Mouse (Mus musculus) kidney, postnatal 0 days (tissue): ENCODE results near the gene Abca12. TPM values are rescaled to one million over a fixed set of nuclear protein-coding genes. Genes with fewer than 3 reads are reported as not detected.
A peak's percentile ranks its signal among the peaks of the same experiment; 100 is the strongest.

ENCODE experiments used
- ATAC-seq: fragments of 200-750 bp; cut with Nextera tagmentation; replicated peaks from 2 replicates; pipeline ENCODE4 v1.8.0; 2017; ENCODE audit warnings: low read depth, moderate number of reproducible peaks, moderate TSS enrichment, moderate library complexity; ENCODE audit not compliant: low FRiP score
- DNase-seq: peaks from one replicate; pipeline ENCODE4 v3.0.0-alpha.2; 2016; ENCODE audit warnings: low spot score
- H3K27ac ChIP-seq: fragments of 300-500 bp; sonication (generic); 2 replicates; pipeline ENCODE4 v1.5.1; 2014; ENCODE audit warnings: mild to moderate bottlenecking
- H3K27me3 ChIP-seq: fragments of 300-500 bp; sonication (generic); 2 replicates; pipeline ENCODE4 v1.6.1; 2014; ENCODE audit warnings: low read length, mixed read lengths; ENCODE audit not compliant: insufficient read depth
- H3K36me3 ChIP-seq: fragments of 300-500 bp; sonication (generic); 2 replicates; pipeline ENCODE4 v1.6.1; 2014; ENCODE audit warnings: low read length, mixed read lengths; ENCODE audit not compliant: insufficient read depth
- H3K4me1 ChIP-seq: fragments of 300-500 bp; sonication (generic); replicated peaks from 2 replicates; pipeline ENCODE4 v1.6.1; 2014; ENCODE audit warnings: antibody characterized with exemption, low read length, mixed read lengths; ENCODE audit not compliant: insufficient read depth
- H3K4me2 ChIP-seq: fragments of 300-500 bp; sonication (generic); 2 replicates; pipeline ENCODE4 v1.6.1; 2014; ENCODE audit warnings: mild to moderate bottlenecking, low read length, moderate library complexity, mixed read lengths
- H3K4me3 ChIP-seq: fragments of 300-500 bp; sonication (generic); replicated peaks from 2 replicates; pipeline ENCODE4 v1.5.1; 2014; ENCODE audit warnings: low read depth, low read length
- H3K9ac ChIP-seq: fragments of 300-500 bp; sonication (generic); 2 replicates; pipeline ENCODE4 v1.6.1; 2014; ENCODE audit warnings: low read depth, low read length
- H3K9me3 ChIP-seq: fragments of 300-500 bp; sonication (generic); replicated peaks from 2 replicates; pipeline ENCODE4 v1.6.1; 2016; ENCODE audit warnings: low read length, inconsistent platforms, mixed read lengths
- CTCF ChIP-seq: IDR thresholded peaks from 2 replicates; pipeline ENCODE4 v1.5.1; 2016; ENCODE audit warnings: antibody characterized with exemption, low read depth, mild to moderate bottlenecking, moderate library complexity
- WGBS: fragments of 180-500 bp; shearing (Covaris S2); extraction: QIAGEN DNeasy Blood & Tissue Kit; methylation state at CpG from one replicate; pipeline ENCODE4 v1.1.7; 2014; 5-methylcytosine and 5-hydroxymethylcytosine counted together
- polyA plus RNA-seq: library from polyadenylated mRNA; unstranded; fragments of >200 nt; fragmentation: Nextera tagmentation; extraction: Ambion mirVana; gene quantifications from 2 replicates; pipeline ENCODE4 v1.2.1, GENCODE M21; 2015

Abca12 gene
- not detected in 2 replicates for polyA plus RNA-seq

DNA sequence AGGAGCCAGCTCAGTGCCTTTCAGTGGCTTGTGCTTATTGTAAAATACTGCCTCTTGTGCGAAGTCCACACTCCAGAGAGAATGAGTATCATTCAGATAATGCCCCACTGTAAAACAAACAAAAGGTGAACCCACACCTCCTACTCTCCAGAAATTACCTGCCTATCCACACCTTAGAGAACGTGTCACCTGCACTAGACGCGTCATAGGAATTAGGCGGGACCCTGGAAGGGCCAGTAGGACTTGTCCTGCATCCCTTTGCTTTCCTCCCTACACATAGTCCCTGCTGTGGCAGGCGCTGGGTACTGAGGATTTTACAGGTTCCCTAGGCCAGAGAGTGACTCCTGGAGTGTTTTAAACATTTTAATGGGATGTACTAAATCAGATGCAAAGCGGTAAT is at the start of gene Abca12:
Abca12 (minus strand) TSS at position 101 of the 400 bp plus-strand sequence.
- H3K4me1 ChIP-seq: no peaks in the 10 kb centered on the region
- H3K4me2 ChIP-seq: no peak within 1 kb of the TSS
- WGBS: 73% methylated on average over 7 of the region's 7 CpGs
- H3K27ac ChIP-seq: no peak within 1 kb of the TSS
- DNase-seq: no peak
- H3K9me3 ChIP-seq: no peaks in the 10 kb centered on the region
- ATAC-seq: no peak
- H3K27me3 ChIP-seq: no peaks in the 10 kb centered on the region
- no peak within 1 kb of the TSS for H3K9ac ChIP-seq
- TF ChIP-seq CTCF: no peak
- no peak within 1 kb of the TSS for H3K4me3 ChIP-seq
- no peaks in the 10 kb centered on the region for H3K36me3 ChIP-seq

DNA sequence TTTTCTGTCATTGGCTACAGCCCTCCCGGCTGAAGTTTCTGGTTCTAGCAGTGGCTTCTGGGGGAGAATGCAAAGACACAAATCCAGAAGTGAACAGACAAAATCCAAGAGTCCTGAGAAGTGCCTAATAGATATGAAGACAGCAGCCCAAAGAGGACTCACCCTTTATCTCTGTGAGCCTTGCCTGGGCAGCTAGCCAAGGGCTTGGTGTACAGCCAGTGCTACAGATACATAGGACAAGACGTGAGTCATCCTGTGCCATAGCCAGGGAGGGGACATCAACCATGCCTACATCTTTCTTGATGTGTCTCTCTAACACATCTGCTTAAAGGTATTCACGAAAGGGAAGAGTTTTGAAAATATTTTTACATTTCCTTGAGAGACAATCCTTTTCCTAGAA is 43.3 kb upstream of the Abca12 start:
- DNase-seq: no peak
- ATAC-seq: no peak
- no peaks in the 10 kb centered on the region for H3K27me3 ChIP-seq
- 66% methylated on average over 3 of the region's 3 CpGs for WGBS
- no peak for TF ChIP-seq CTCF
- H3K27ac ChIP-seq: no peak overlapping the region
- no peaks in the 10 kb centered on the region for H3K9me3 ChIP-seq
- no peak overlapping the region for H3K4me3 ChIP-seq
- H3K4me1 ChIP-seq: no peaks in the 10 kb centered on the region
- H3K36me3 ChIP-seq: no peaks in the 10 kb centered on the region
- H3K9ac ChIP-seq: no peak overlapping the region
- no peak overlapping the region for H3K4me2 ChIP-seq

DNA sequence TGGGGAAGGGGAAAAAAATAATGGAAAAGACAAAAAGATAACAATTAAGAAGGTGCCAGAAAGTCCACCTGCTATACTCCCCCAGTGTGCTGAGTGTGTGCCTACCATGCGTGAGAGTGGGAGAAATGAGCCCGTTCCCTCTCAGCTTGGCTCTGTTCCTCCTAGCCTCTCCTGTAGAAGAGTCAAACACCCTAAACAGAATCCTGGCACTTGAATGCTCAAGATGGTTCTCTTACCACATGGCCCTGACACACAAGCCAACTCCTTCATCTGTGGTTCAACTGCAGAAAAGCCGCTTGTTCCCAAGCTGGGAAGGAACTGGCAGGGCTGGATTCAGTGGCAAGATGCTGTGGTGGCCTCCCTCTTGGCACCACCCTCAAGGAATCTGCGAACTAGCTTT is 32.7 kb upstream of the Abca12 start:
- no peaks in the 10 kb centered on the region for H3K36me3 ChIP-seq
- H3K4me2 ChIP-seq: no peak overlapping the region
- no peaks in the 10 kb centered on the region for H3K9me3 ChIP-seq
- no peak overlapping the region for H3K27ac ChIP-seq
- DNase-seq (no peak), ATAC-seq (no peak)
- H3K27me3 ChIP-seq: no peaks in the 10 kb centered on the region
- H3K4me3 ChIP-seq: no peak overlapping the region
- no peak for TF ChIP-seq CTCF
- H3K4me1 ChIP-seq: no peaks in the 10 kb centered on the region
- no peak overlapping the region for H3K9ac ChIP-seq
- WGBS: 94% methylated on average over 4 of the region's 4 CpGs

GRCm38 (mm10) chr1:71421741-71422333 is 7.1 kb upstream of the Abca12 start:
- TF ChIP-seq CTCF: no peak
- H3K9ac ChIP-seq: no peak overlapping the region
- 31% methylated on average over 13 of the region's 13 CpGs for WGBS
- H3K27me3 ChIP-seq: no peaks in the 10 kb centered on the region
- no peaks in the 10 kb centered on the region for H3K4me1 ChIP-seq
- H3K4me2 ChIP-seq: no peak overlapping the region
- no peaks in the 10 kb centered on the region for H3K36me3 ChIP-seq
- H3K27ac ChIP-seq: no peak overlapping the region
- no peak for ATAC-seq
- no peak overlapping the region for H3K4me3 ChIP-seq
- no peaks in the 10 kb centered on the region for H3K9me3 ChIP-seq
- DNase-seq: no peak

GRCm38 (mm10) chr1:71418467-71418866 is 3.8 kb upstream of the Abca12 start:
- DNase-seq (no peak), ATAC-seq (no peak)
- Histone ChIP-seq H3K27ac (no peak overlapping the region), H3K4me3 (no peak overlapping the region), H3K4me2 (no peak overlapping the region), H3K4me1 (no peaks in the 10 kb centered on the region), H3K9ac (no peak overlapping the region), H3K27me3 (no peaks in the 10 kb centered on the region), H3K9me3 (no peaks in the 10 kb centered on the region), H3K36me3 (no peaks in the 10 kb centered on the region)
- 90% methylated on average over 5 of the region's 5 CpGs for WGBS
- no peak for TF ChIP-seq CTCF

GRCm38 (mm10) chr1:71417951-71418350 is 3.2 kb upstream of the Abca12 start:
- Histone ChIP-seq H3K27me3 (no peaks in the 10 kb centered on the region), H3K4me1 (no peaks in the 10 kb centered on the region), H3K4me2 (no peak overlapping the region), H3K36me3 (no peaks in the 10 kb centered on the region), H3K9ac (no peak overlapping the region), H3K27ac (no peak overlapping the region), H3K9me3 (no peaks in the 10 kb centered on the region), H3K4me3 (no peak overlapping the region)
- ATAC-seq: no peak
- no peak for DNase-seq
- 69% methylated on average over 5 of the region's 5 CpGs for WGBS
- TF ChIP-seq CTCF: no peak

DNA sequence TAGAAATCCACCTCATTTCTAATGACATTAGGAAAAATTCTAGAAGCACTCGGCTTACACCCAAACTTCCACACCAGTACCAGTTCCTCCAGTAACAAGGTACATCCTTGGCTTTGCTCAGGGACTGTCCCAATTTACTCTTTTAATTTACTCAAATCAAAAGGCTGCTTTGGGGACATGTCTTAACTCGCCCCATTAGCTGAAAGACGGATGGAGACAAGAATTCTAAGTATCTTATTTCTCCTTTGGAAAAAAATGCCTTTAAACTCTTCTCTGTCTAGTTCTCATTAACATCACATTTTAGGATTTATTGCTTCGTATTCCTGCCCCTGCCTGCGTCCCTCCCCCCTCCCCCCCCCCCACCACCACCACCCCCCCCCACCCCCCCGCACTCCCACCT is 626 bp downstream of the Abca12 start:
- no peak for TF ChIP-seq CTCF
- Histone ChIP-seq H3K9me3 (no peaks in the 10 kb centered on the region), H3K4me1 (no peaks in the 10 kb centered on the region), H3K36me3 (no peaks in the 10 kb centered on the region), H3K4me3 (no peak overlapping the region), H3K27me3 (no peaks in the 10 kb centered on the region), H3K9ac (no peak overlapping the region), H3K27ac (no peak overlapping the region), H3K4me2 (no peak overlapping the region)
- ATAC-seq: no peak
- peak; percentile 63 for DNase-seq
- 25% methylated on average over 5 of the region's 6 CpGs for WGBS
